Mouse (Mus musculus): ENCODE data around the gene Arfip1. TPM values are rescaled to one million over a fixed set of nuclear protein-coding genes. Genes with fewer than 3 reads are reported as not detected.

Arfip1 gene
- polyA plus RNA-seq, 1 experiment from 2014 or later: 21.9 TPM

DNA sequence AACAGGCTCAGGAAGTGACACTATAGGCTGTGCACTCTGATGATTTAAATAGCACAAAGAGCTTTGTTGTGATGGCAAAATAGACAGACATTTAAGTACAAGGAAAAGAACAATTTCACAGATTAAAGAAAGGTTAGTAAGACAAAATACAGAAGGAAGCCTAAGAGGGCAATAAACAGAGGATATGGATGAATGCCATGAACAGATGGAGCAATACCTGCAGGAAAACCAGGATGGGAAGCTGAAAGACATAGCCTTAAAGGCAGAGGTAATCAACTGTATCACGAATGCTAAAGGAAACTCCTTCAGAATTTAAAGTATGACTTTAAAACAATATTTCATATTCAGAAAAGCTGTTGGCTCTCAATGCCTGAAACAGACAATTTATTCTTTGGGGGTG is 57.5 kb downstream of the Arfip1 start:
- Histone ChIP-seq H3K4me3 (replicated peaks) (no peak overlapping the region), H3K4me2 (no peak overlapping the region), H3K27me3 (replicated peaks) (no peaks in the 10 kb centered on the region), H3K27ac (replicated peaks) (no peak overlapping the region), H3K4me1 (no peaks in the 10 kb centered on the region), H3K9me3 (replicated peaks) (no peaks in the 10 kb centered on the region), H3K36me3 (no peaks in the 10 kb centered on the region), H3K9ac (replicated peaks) (no peak overlapping the region)
- WGBS: 73% methylated on average over 1 of the region's 1 CpGs
- no peak for ATAC-seq (ENCODE audit: low FRiP score)

GRCm38 (mm10) chr3:84516163-84516562 is 66.3 kb downstream of the Arfip1 start:
- H3K36me3 ChIP-seq: no peaks in the 10 kb centered on the region
- no peak overlapping the region for H3K4me2 ChIP-seq
- H3K4me3 ChIP-seq (replicated peaks): no peak overlapping the region
- no peak overlapping the region for H3K9ac ChIP-seq (replicated peaks)
- no peaks in the 10 kb centered on the region for H3K27me3 ChIP-seq (replicated peaks)
- no peak overlapping the region for H3K27ac ChIP-seq (replicated peaks)
- H3K4me1 ChIP-seq: no peaks in the 10 kb centered on the region
- ATAC-seq (ENCODE audit: low FRiP score): no peak
- 90% methylated on average over 3 of the region's 3 CpGs for WGBS
- no peaks in the 10 kb centered on the region for H3K9me3 ChIP-seq (replicated peaks)

- no peak for ATAC-seq (ENCODE audit: low FRiP score)
- H3K36me3 ChIP-seq: no peaks in the 10 kb centered on the region
- 30% methylated on average over 6 of the region's 6 CpGs for WGBS
Observed at GRCm38 (mm10) chr3:84512774-84513515, 69.5 kb downstream of the Arfip1 start.

DNA sequence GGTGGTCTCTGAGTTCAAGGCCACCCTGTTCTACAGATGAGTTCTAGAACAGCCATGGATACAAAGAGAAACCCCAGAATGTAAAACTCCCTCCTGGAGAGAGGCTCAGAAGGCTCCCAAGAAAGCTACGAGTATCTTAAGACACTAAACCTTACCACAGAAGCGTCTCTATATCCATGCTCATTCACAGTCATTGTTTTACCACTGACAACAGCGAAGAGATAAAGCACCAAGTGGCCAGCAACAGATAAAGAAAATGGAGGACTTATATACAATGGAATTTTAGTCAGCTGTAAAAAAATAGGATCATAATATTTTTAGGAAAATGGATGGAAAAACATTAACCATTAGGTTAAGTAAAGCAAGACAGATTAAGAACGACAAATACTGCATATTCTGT is 77.2 kb downstream of the Arfip1 start:
- Histone ChIP-seq H3K9me3 (replicated peaks) (no peaks in the 10 kb centered on the region), H3K27me3 (replicated peaks) (no peaks in the 10 kb centered on the region), H3K27ac (replicated peaks) (no peak overlapping the region), H3K4me1 (no peaks in the 10 kb centered on the region), H3K4me3 (replicated peaks) (no peak overlapping the region), H3K9ac (replicated peaks) (no peak overlapping the region), H3K4me2 (no peak overlapping the region), H3K36me3 (peaks cover 5% of the 10 kb centered on the region; the same call in 1 of the 2 replicates)
- no peak for ATAC-seq (ENCODE audit: low FRiP score)
- 90% methylated on average over 4 of the region's 4 CpGs for WGBS

More at GRCm38 (mm10) chr3:84512774-84513515, 69.5 kb downstream of the Arfip1 start:
- Histone ChIP-seq H3K4me1 (no peaks in the 10 kb centered on the region), H3K27ac (replicated peaks) (no peak overlapping the region), H3K4me3 (replicated peaks) (no peak overlapping the region), H3K9ac (replicated peaks) (no peak overlapping the region), H3K4me2 (no peak overlapping the region), H3K27me3 (replicated peaks) (no peaks in the 10 kb centered on the region), H3K9me3 (replicated peaks) (no peaks in the 10 kb centered on the region)

GRCm38 (mm10) chr3:84504291-84504690 is 78.1 kb downstream of the Arfip1 start:
- Histone ChIP-seq H3K9me3 (replicated peaks) (no peaks in the 10 kb centered on the region), H3K27me3 (replicated peaks) (no peaks in the 10 kb centered on the region)
- WGBS: 96% methylated on average over 8 of the region's 8 CpGs

GRCm38 (mm10) chr3:84502101-84502500 is 80.3 kb downstream of the Arfip1 start:
- Histone ChIP-seq H3K27ac (replicated peaks) (no peak overlapping the region), H3K4me2 (no peak overlapping the region), H3K4me3 (replicated peaks) (no peak overlapping the region), H3K4me1 (no peaks in the 10 kb centered on the region), H3K36me3 (peaks cover 5% of the 10 kb centered on the region; the same call in 1 of the 2 replicates), H3K9ac (replicated peaks) (no peak overlapping the region), H3K9me3 (replicated peaks) (no peaks in the 10 kb centered on the region), H3K27me3 (replicated peaks) (no peaks in the 10 kb centered on the region)
- WGBS: 81% methylated on average over 2 of the region's 2 CpGs
- no peak for ATAC-seq (ENCODE audit: low FRiP score)

More at GRCm38 (mm10) chr3:84504291-84504690, 78.1 kb downstream of the Arfip1 start:
- no peaks in the 10 kb centered on the region for H3K4me1 ChIP-seq
- H3K9ac ChIP-seq (replicated peaks): no peak overlapping the region
- peaks cover 5% of the 10 kb centered on the region; the same call in 1 of the 2 replicates for H3K36me3 ChIP-seq
- no peak overlapping the region for H3K4me3 ChIP-seq (replicated peaks)
- H3K27ac ChIP-seq (replicated peaks): no peak overlapping the region
- no peak overlapping the region for H3K4me2 ChIP-seq
- no peak for ATAC-seq (ENCODE audit: low FRiP score)

DNA sequence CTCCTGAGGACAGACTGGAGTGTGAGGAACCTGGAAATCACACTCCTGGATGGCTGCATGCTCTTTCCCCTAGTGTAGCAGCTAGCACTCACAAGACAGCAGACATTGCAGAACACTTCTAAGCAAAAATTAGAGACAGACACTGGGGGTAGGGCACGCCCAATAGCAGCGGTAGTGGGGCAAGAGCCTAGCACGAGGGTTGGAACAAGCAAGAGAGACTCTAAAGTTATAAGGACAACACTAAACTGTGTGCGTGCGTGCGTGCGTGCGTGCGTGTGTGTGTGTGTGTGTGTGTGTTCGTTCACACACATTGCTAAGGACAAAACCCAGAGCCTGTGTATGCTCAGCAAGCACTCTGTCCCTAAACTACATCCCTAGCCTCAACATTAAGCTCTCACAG is 81.9 kb downstream of the Arfip1 start:
- Histone ChIP-seq H3K9me3 (replicated peaks) (no peaks in the 10 kb centered on the region), H3K4me1 (no peaks in the 10 kb centered on the region), H3K4me2 (no peak overlapping the region), H3K27ac (replicated peaks) (no peak overlapping the region), H3K4me3 (replicated peaks) (no peak overlapping the region), H3K27me3 (replicated peaks) (no peaks in the 10 kb centered on the region), H3K36me3 (peaks cover 5% of the 10 kb centered on the region; the same call in 1 of the 2 replicates), H3K9ac (replicated peaks) (no peak overlapping the region)
- WGBS: 71% methylated on average over 10 of the region's 10 CpGs
- ATAC-seq (ENCODE audit: low FRiP score): no peak

DNA sequence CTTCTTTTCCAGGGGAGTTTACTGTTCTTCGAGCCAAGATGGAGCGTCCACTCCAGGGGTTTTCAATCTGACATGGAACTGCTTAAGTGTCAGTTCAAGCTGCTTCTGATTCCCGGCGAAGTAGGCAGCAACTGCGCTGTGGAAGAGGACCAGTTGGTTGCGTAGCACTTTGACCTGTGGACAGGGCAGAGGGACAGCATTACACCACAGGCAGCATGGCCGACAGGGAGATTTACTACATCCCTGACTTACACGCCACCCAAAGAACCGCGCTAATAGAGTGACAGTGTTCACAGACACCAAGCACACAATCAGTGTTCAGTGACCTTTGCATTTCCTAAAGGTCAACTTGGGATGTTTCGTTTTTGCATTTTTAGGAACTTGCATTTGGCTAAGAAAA is 84.7 kb downstream of the Arfip1 start:
- Histone ChIP-seq H3K36me3 (no peaks in the 10 kb centered on the region), H3K9ac (replicated peaks) (no peak overlapping the region), H3K27ac (replicated peaks) (no peak overlapping the region), H3K4me2 (no peak overlapping the region), H3K27me3 (replicated peaks) (no peaks in the 10 kb centered on the region), H3K4me3 (replicated peaks) (no peak overlapping the region), H3K9me3 (replicated peaks) (no peaks in the 10 kb centered on the region), H3K4me1 (no peaks in the 10 kb centered on the region)
- 41% methylated on average over 11 of the region's 11 CpGs for WGBS
- ATAC-seq (ENCODE audit: low FRiP score): no peak

DNA sequence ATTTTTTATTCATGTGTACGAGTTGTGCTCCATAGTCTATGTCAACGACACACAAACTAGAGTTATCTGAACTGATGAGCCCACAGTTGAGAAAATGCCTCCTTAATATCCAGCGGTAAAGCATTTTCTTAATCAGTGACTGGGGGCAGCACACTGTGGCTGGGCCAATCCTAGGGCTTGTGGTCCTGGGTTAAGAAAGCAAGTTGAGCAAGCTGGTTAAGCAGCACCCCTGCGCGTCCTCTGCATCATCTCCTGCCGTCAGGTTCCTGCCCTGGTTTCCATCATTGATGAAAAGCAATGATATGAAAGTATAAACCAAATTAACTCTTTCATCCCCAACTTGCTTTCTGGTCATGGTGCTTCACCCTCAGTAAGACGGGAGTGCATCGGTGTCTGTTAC is 89.8 kb downstream of the Arfip1 start:
- ATAC-seq (ENCODE audit: low FRiP score): no peak
- Histone ChIP-seq H3K4me1 (no peaks in the 10 kb centered on the region), H3K36me3 (no peaks in the 10 kb centered on the region), H3K9me3 (replicated peaks) (no peaks in the 10 kb centered on the region), H3K9ac (replicated peaks) (no peak overlapping the region), H3K27me3 (replicated peaks) (no peaks in the 10 kb centered on the region), H3K4me3 (replicated peaks) (no peak overlapping the region), H3K27ac (replicated peaks) (no peak overlapping the region), H3K4me2 (no peak overlapping the region)
- 93% methylated on average over 8 of the region's 8 CpGs for WGBS

DNA sequence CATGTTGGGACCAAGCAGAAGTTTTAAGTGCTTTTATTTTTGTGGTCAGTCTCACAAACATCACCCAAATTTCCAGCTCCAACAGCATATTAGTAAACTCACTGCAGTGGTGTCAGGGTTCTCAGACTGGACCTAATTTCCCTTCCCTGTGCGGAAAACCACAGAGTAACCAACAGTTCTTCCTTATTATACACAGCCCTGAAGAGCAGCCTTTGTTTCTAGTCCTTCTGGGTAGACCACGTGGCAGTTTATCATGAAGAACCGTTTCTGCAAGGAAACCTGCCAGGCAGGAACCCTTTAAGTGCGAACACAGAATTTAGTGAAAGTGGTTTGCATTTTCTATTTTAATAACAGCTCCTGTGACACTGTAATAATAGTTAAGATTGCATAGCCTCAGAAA is 90.3 kb downstream of the Arfip1 start:
- Histone ChIP-seq H3K4me1 (no peaks in the 10 kb centered on the region), H3K27me3 (replicated peaks) (no peaks in the 10 kb centered on the region), H3K27ac (replicated peaks) (no peak overlapping the region), H3K4me3 (replicated peaks) (no peak overlapping the region), H3K4me2 (no peak overlapping the region), H3K9ac (replicated peaks) (no peak overlapping the region), H3K9me3 (replicated peaks) (no peaks in the 10 kb centered on the region), H3K36me3 (no peaks in the 10 kb centered on the region)
- ATAC-seq (ENCODE audit: low FRiP score): no peak
- 72% methylated on average over 4 of the region's 4 CpGs for WGBS

- H3K4me2 ChIP-seq: no peak overlapping the region
- H3K9me3 ChIP-seq (replicated peaks): no peaks in the 10 kb centered on the region
- no peaks in the 10 kb centered on the region for H3K27me3 ChIP-seq (replicated peaks)
- no peak overlapping the region for H3K27ac ChIP-seq (replicated peaks)
- H3K4me3 ChIP-seq (replicated peaks): no peak overlapping the region
- 29% methylated on average over 6 of the region's 6 CpGs for WGBS
- H3K36me3 ChIP-seq: no peaks in the 10 kb centered on the region
- H3K4me1 ChIP-seq: no peaks in the 10 kb centered on the region
- no peak for ATAC-seq (ENCODE audit: low FRiP score)
- no peak overlapping the region for H3K9ac ChIP-seq (replicated peaks)
Observed at GRCm38 (mm10) chr3:84488716-84489115, 93.7 kb downstream of the Arfip1 start.

GRCm38 (mm10) chr3:84484891-84485290 is 97.5 kb downstream of the Arfip1 start:
- Histone ChIP-seq H3K27ac (replicated peaks) (no peak overlapping the region), H3K4me1 (peaks cover 12% of the 10 kb centered on the region), H3K4me2 (no peak overlapping the region), H3K4me3 (replicated peaks) (no peak overlapping the region), H3K36me3 (no peaks in the 10 kb centered on the region), H3K27me3 (replicated peaks) (0 out of 2 replicates have a peak, but pooled peaks cover 4% of the 10 kb centered on the region), H3K9me3 (replicated peaks) (no peaks in the 10 kb centered on the region), H3K9ac (replicated peaks) (no peak overlapping the region)
- ATAC-seq (ENCODE audit: low FRiP score): no peak
- 76% methylated on average over 3 of the region's 3 CpGs for WGBS
